Mouse (Mus musculus) E14TG2a.4 (cell line): Measurements from ENCODE around the gene Ebf1.

Experiments used
- H3K27me3 ChIP-seq: 2 replicates; pipeline ENCODE4 v1.6.1; 2014; ENCODE audit warnings: low read length, control low read depth; ENCODE audit not compliant: insufficient read depth
- H3K36me3 ChIP-seq: 2 replicates; pipeline ENCODE4 v1.6.1; 2014; ENCODE audit warnings: low read length, control low read depth; ENCODE audit not compliant: insufficient read depth
- H3K4me1 ChIP-seq: replicated peaks from 2 replicates; pipeline ENCODE4 v1.6.1; 2014; ENCODE audit warnings: low read depth, low read length, control low read depth
- H3K4me3 ChIP-seq: replicated peaks from 2 replicates; pipeline ENCODE4 v1.5.1; 2014; ENCODE audit warnings: mild to moderate bottlenecking, low read length
- H3K9me3 ChIP-seq: 2 replicates; pipeline ENCODE4 v1.6.1; 2014; ENCODE audit warnings: low read length, control low read depth
- CTCF ChIP-seq: conservative IDR thresholded peaks from 2 replicates; pipeline ENCODE4 v1.5.1; 2014; ENCODE audit warnings: low read length
- NANOG ChIP-seq: IDR thresholded peaks from 2 replicates; pipeline ENCODE4 v1.6.1; 2014; ENCODE audit warnings: borderline replicate concordance, low read length, mixed read lengths
- POU5F1 ChIP-seq: IDR thresholded peaks from 2 replicates; pipeline ENCODE4 v1.6.1; 2014; ENCODE audit warnings: low read length, borderline replicate concordance

The Ebf1 gene

GRCm38 (mm10) chr11:44795767-44796166 lies 178.7 kb downstream of the Ebf1 start:
- H3K36me3 ChIP-seq: no peaks in the 10 kb centered on the region
- H3K4me3 ChIP-seq: no peak overlapping the region
- no peaks in the 10 kb centered on the region for H3K27me3 ChIP-seq
- peaks cover 8% of the 10 kb centered on the region for H3K4me1 ChIP-seq
- no peaks in the 10 kb centered on the region for H3K9me3 ChIP-seq
- TF ChIP-seq NANOG (no peak), CTCF (no peak), POU5F1 (no peak)

GRCm38 (mm10) chr11:44798270-44798669 lies 181.2 kb downstream of the Ebf1 start:
- TF ChIP-seq CTCF (no peak), POU5F1 (no peak), NANOG (no peak)
- Histone ChIP-seq H3K4me1 (peaks cover under 1% of the 10 kb centered on the region; the same call in 1 of the 2 replicates), H3K36me3 (no peaks in the 10 kb centered on the region), H3K9me3 (no peaks in the 10 kb centered on the region), H3K27me3 (no peaks in the 10 kb centered on the region), H3K4me3 (no peak overlapping the region)

GRCm38 (mm10) chr11:44804046-44804445 lies 186.9 kb downstream of the Ebf1 start:
- Histone ChIP-seq H3K36me3 (no peaks in the 10 kb centered on the region), H3K9me3 (peaks cover 4% of the 10 kb centered on the region; the same call in 1 of the 2 replicates), H3K27me3 (no peaks in the 10 kb centered on the region), H3K4me1 (peaks cover 27% of the 10 kb centered on the region), H3K4me3 (no peak overlapping the region)
- TF ChIP-seq CTCF: no peak
- no peak for TF ChIP-seq POU5F1
- TF ChIP-seq NANOG: no peak; the same call in 1 of the 2 replicates

GRCm38 (mm10) chr11:44806589-44806988 lies 189.5 kb downstream of the Ebf1 start:
- H3K36me3 ChIP-seq: no peaks in the 10 kb centered on the region
- peaks cover 20% of the 10 kb centered on the region for H3K9me3 ChIP-seq
- H3K4me1 ChIP-seq: peaks cover 27% of the 10 kb centered on the region
- TF ChIP-seq NANOG (no peak), CTCF (no peak), POU5F1 (no peak)
- H3K27me3 ChIP-seq: no peaks in the 10 kb centered on the region
- H3K4me3 ChIP-seq: no peak overlapping the region

GRCm38 (mm10) chr11:44808855-44809546 lies 191.9 kb downstream of the Ebf1 start:
- Histone ChIP-seq H3K9me3 (peaks cover 20% of the 10 kb centered on the region), H3K36me3 (no peaks in the 10 kb centered on the region), H3K4me3 (no peak overlapping the region), H3K27me3 (no peaks in the 10 kb centered on the region), H3K4me1 (peaks cover 20% of the 10 kb centered on the region)
- TF ChIP-seq POU5F1: no peak

- Histone ChIP-seq H3K4me3 (no peak overlapping the region), H3K9me3 (peaks cover 20% of the 10 kb centered on the region), H3K36me3 (no peaks in the 10 kb centered on the region), H3K4me1 (peaks cover 6% of the 10 kb centered on the region), H3K27me3 (no peaks in the 10 kb centered on the region)
- no peak for TF ChIP-seq POU5F1
- TF ChIP-seq CTCF: no peak
- TF ChIP-seq NANOG: no peak
Measured at GRCm38 (mm10) chr11:44811007-44811406, 193.9 kb downstream of the Ebf1 start.

- H3K27me3 ChIP-seq: no peaks in the 10 kb centered on the region
- H3K4me3 ChIP-seq: no peak overlapping the region
- TF ChIP-seq POU5F1 (no peak), CTCF (no peak)
- no peaks in the 10 kb centered on the region for H3K36me3 ChIP-seq
- peaks cover 20% of the 10 kb centered on the region for H3K9me3 ChIP-seq
- no peaks in the 10 kb centered on the region for H3K4me1 ChIP-seq
Measured at GRCm38 (mm10) chr11:44812193-44812746, 195.2 kb downstream of the Ebf1 start.

GRCm38 (mm10) chr11:44813534-44813933 lies 196.4 kb downstream of the Ebf1 start:
- Histone ChIP-seq H3K9me3 (peaks cover 20% of the 10 kb centered on the region), H3K4me1 (no peaks in the 10 kb centered on the region), H3K27me3 (no peaks in the 10 kb centered on the region), H3K4me3 (no peak overlapping the region), H3K36me3 (no peaks in the 10 kb centered on the region)
- TF ChIP-seq CTCF (no peak), POU5F1 (no peak), NANOG (no peak)

- no peaks in the 10 kb centered on the region for H3K36me3 ChIP-seq
- H3K4me1 ChIP-seq: no peaks in the 10 kb centered on the region
- TF ChIP-seq POU5F1: no peak
- TF ChIP-seq CTCF: no peak
- TF ChIP-seq NANOG: no peak
- H3K4me3 ChIP-seq: no peak overlapping the region
- peaks cover 8% of the 10 kb centered on the region for H3K9me3 ChIP-seq
- no peaks in the 10 kb centered on the region for H3K27me3 ChIP-seq
Measured at GRCm38 (mm10) chr11:44814847-44815246, 197.7 kb downstream of the Ebf1 start.
